Mouse (Mus musculus) E14TG2a.4 (cell line): ENCODE measurements around the gene Myo1e.

Experiments
- CTCF ChIP-seq: conservative IDR thresholded peaks from 2 replicates; pipeline ENCODE4 v1.5.1; 2014; ENCODE audit warnings: low read length
- NANOG ChIP-seq: IDR thresholded peaks from 2 replicates; pipeline ENCODE4 v1.6.1; 2014; ENCODE audit warnings: borderline replicate concordance, low read length, mixed read lengths

DNA sequence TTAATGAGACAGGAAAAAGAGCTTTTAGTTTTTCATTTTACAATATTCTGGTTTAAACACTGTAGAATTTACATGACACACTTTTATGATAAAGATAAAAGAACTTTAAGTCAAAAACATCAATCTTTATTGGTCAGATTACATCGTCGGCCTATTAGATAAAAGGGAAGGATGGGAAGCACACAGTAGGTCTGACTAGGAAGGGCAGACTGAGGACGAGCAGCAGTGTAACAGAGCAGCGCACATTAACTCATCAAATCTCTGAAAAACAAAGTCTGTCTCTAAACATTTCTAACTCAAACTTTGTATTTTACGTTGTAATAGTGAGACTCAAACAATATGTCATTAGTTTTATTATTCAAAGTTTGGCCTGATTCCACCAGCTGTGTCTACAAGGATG, 241.9 kb downstream of the Myo1e start:
- TF ChIP-seq CTCF (no peak), NANOG (no peak)
